Mouse (Mus musculus): ENCODE results near the gene Pnmal2.
"Not testable (repeated sequence)": the region's sequence is repeated elsewhere in the genome, so short reads cannot be mapped to it uniquely, and the experiment has no call there.

The Pnmal2 gene

DNA sequence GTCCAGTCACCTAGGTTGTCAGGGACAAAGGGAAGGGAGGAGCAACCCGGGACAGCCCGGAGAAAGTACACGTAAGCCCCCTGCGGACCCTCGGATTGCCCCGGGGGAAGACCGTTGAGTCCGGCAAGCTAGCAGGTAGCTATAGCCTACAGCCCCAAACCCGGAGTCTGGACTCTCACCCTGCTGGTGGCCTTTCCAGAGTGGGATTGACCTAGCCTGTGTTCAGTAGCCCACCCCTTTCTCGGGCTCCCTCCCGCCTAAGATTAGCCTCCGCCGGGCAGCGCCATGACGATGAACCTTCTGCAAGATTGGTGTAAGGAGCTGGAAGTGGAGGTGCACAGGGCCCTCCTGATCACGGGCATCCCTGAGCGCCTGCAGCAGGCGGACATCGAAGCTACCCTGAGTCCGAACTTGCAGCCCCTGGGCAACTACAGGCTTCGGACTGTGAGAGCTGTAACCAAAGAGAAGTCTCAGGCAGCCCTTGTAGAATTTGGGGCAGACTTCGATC, 380 bp downstream of the Pnmal2 start:
- DNase-seq (ENCODE audit: low spot score), result no peak

DNA sequence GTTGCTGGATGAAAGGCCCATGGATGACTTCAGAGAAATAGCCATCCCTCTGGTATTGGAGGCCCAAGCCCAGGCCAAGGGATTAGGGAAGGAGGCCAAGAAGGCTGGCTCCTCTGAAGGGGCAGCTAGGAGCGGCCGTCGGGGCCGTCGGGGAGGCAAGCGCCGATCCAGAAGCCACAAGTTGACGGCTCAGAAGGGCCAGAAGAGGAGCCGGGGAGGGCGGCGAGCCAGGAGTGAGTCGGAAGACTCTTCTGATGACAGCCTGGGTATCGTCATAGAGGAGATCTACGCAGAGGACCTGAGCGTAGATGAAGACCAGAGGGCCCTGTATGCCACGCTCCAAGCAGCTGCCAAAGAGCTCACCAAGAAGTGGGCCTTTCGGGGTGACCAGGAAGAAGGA, 937 bp downstream of the Pnmal2 start:
- DNase-seq (ENCODE audit: low spot score), result no peak

DNA sequence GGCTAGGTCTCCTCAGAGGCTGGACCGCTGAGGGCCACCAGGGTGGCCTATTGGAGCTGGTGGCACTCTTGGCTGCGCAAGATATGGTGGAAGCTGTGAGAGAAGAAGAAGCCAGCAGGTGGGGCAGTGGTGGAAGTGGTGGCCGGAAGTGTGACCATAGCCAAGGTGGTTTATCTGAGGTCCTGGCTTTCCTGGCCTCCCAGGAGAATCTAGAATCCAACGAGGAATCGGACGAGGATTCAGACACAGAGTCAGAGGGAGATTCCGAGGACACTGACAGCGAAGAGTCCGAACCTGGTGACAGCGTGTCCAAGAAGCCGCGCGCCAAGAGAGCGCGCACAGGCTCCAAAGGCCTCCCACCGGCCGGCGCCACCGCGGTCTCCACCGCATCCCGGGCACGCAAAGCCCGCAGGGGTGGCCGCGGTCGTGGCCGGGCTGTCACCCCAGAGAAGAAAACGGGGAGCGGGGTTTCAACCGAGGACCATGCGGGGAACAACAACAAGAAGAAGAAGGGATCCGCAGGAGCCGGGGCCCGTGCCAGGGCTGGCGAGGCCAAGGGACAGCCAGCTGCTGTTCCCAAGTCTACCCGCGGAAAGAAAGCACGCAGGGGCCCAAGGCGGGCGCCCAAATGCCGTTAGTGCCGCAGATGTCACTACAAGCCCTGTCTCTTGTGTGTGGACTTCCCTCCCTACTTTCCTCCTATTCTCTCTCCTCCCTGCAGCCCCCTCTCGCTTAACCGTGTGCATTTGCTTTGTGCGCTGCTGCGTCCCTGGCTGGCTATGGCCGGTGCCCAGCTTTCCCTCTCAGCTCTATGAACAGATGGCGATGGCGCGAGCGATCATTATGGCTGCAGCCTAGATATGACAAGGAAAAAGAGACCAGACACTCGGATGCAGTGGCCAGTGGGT, 2.2 kb downstream of the Pnmal2 start:
- DNase-seq (ENCODE audit: low spot score), result no peak

DNA sequence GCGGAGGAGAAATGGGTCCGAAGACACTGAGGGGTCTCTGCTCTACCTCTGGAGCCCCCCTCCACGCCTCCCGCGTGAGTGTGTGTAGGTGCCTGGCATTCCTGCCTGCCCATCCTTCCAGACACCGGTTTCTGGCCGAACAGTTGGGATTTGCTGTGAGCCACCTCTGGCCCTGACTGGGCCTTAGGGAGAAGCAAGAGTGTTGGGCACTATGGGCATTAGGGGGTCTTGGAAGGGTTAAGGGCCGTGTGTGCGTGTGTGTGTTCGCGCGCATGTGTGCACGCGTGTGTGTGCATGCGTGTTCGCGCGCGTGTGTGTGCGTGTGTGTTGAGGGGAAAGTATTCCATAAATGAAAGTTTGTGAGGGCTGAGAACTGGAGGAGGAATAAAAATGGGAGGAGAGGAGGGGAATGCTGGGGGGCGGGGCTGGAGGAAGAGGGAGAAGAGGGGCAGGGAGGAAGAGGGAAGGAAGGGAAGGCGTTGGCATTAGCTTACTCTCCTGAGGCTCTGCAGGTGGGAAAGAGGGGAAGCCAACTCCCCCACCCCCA, 2.9 kb downstream of the Pnmal2 start:
- DNase-seq (ENCODE audit: low spot score), result no peak

DNA sequence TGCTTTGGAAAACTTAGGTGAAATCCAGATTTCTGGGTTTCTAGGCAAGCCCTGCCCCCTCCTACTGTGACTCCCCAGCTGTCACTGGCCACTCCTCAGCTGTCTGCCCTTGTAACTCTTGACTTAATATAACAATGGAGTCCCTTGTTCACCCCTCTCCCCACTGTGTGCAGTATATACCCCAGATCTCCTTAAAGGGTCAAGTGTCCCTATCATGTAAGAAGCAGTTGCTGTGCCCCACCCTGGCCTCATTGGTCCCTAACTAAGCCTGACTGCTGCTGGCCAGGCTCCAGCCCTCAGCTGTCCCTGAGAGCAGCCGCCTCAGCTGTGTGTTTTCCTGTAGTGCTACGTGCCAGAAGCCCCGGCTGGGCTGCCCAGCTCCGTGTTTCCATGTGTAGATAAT, 3.5 kb downstream of the Pnmal2 start:
- no peak for DNase-seq (ENCODE audit: low spot score)

DNA sequence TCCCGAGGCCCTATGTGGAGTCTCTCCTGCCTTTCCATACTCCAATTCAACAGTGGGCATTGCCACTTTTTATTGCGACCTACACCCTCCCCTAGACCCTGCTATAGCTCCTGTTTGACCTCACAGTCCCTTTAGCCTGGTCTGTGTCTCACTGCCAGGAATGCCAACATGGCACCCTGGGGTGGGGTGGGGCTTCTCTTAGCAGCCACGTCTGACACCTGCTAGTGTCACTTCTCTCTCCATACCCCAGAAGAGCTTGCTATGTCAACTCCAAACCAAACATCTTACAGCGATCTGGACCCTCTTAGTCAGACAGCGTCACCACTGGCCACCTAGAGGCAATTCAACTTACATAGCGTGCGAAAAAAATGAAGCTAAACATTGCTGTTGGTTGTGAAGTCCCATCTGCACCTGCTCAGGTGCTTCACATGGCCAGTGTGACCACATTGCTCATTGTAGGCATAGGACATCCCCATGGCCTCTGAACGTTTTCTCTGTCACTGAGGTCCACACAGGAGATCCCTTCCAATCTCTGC, 4.5 kb downstream of the Pnmal2 start:
- no peak for DNase-seq (ENCODE audit: low spot score)

DNA sequence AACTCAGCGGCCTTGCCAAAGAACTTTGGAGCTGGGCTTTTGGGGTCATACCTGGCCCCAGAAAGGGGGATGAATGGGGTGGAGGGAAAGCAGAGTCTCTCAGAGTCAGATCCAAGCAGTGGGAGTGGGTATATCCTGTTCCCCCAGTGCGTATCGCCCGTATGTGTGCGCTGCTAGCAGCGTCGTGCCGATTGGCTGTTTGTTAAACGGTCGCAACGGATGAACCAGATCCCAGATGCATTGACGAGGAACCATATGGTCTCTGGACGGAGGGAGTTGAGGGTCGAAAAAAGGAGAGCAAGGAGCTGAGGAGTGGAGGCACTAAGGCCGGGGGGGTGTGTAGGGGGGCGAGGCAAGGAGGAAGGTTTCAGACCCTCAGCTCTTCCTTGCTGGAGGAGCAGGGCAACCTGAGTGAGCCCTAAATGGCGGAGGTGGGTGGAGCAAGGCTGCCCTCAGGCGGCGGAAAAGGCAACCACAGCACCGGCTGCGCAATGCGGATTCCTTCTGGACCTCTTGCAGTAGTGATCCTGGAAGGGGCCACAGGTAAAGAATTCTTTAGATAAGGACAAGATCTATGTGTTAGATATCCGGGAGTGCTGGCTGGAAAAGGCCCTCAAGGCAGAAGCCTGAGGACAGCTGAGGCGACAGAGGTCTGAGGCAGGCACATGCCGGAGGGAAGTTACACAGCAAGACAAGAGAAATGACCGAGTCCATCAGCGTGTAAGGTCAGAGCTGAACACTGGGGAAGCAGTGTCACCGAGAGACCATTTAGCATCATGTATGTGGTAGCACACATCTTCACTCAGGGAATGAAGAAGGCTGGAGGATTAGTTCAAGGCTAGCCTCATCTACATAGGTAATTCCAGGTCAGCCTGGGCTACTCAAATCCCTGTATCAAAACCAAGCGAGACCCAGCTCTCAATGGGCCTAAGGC, 5.7 kb downstream of the Pnmal2 start:
- peak; percentile 77 for DNase-seq (ENCODE audit: low spot score)

DNA sequence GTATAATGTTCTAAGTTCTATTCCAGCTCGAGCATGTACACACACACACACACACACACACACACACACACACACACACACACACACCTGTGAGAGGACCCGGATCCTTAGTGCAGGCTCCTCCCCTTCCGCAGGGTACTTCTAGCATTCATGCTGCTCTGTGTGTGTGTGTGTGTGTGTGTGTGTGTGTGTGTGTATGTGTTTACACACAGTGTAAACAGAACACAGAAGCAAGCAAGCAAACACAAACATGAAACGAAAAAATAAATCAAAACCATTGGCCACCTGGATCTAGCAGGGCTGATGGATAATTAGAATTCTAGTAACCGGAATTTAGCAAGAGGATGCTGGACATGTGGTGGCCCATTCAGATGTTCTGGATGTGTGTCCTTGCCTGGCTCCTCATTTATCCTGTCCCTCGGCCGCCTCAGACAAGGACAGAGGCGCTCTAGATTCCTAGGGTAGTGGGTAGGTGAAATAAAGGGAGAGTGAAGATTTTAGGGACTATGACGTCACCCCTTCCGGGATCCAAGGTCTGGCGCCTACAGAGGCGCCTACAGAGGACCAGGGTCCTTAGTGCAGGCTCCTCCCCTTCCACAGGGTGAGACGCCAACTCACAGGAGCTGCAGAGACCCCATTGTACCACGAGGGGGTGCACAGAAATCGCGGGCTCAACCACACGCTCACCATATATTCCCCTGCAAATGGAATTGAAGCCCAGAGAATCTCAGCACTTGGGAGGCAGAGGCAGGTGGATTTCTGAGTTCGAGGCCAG, 6.6 kb downstream of the Pnmal2 start:
- DNase-seq (ENCODE audit: low spot score), result peak; percentile 83

DNA sequence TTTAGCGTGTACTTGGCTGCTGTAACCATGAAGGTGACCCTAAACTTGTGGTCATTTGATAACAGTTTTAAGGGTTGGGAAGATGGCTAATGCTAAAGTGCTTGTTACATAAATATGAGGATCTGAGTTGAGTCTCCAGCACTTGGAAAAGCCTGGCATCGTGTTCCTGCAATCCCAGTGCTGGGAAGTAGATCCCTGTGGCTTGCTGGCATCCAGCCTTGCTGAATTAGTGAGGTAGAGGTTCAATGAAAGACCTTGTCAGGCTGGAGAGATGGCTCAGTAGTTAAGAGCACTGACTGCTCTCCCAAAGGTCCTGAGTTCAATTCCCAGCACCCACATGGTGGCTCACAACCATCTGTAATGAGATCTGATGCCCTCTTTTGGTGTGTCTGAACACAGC, 9.3 kb downstream of the Pnmal2 start:
- DNase-seq (ENCODE audit: low spot score), result not testable (repeated sequence)

DNA sequence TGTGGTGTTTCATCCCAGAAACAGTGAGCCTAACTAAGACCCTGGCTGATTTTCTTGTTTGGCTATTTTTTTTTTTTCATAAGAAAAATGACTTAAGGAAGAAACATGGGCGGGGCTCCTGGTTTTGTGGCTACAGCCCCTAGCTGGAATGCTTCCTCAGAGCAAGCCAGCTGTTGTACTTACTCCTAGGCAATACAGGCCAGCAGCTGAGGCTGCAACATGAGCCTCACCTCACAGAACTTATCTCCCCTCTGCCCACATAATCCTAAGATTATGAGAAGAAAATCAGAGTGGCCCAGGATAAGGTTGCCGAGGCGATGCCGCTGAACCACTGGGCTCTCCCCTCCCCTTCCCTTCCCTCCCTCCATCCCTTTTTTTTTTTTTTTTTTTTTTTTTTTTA, 11.2 kb downstream of the Pnmal2 start:
- no peak for DNase-seq (ENCODE audit: low spot score)

DNA sequence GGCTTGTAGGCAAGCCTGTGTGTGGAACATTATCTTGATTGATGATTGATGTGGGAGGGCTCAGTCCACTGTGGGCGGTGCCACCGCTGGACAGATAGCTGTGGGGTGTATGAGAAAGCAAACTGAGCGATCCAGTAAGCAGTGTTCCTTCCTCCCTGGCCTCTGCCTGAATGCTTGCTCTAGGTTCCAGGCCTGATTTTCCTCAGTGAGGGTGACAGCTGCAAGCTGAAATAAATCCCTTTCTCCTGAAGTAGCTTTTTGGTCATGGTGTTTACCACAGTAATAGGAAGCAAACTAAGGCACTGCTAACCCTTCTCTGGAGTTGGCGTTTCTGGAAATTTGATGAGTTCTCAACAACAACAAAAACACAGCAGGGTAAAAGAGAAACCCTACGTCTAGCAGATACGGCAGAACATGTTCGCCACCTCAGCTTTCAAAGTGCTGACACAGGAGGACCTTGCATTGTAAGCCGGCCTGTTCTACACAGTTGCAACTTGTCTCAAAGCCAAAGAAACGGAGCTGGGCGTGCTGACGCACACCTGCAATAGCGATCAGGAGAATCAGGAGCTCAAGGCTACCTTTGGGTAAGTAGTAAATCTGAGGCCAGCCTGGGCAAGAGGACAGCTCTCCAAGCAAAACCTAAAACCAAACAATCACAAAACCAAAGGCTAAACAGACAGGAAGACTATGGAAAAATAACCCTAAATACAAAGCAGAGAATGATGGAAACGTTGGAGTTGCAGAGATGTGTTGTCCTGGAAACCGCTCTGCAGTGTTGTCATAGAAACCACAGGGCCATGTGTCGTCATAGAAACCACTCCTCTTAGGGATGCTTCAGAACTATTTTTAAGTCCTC, 12.2 kb downstream of the Pnmal2 start:
- no peak for DNase-seq (ENCODE audit: low spot score)

DNA sequence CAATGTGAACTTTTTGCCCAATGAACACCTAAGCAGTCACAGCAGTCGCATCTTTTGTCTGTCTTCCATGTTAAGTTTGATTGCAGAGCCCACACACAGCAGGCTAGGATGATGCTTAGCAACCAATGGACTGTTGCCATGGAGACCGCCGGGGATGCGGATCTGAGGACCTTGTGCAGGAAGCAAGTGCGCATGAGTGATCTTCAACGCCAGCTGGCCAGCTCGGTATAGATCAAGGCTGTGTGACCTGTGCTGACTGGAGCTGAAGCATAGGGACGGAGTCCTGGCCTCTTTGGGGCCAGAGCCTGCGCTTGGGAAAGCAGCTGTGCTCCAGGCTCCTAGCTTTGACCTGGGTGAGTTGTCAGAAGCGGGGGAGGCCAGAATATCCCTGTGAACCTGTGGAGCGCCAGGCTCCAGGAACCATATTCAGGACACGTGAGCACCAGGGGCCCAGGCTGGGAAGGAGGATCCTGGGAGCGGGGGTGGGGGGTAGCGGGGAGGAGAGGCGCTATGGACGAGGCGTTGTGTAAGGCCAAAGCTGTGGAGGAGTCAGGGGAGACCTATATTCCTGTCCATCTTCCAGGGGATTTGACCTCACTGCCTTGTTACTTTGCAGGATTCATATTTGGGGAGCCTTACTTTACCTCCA, 15.2 kb downstream of the Pnmal2 start, which contains the start of gene Pnmal1:
Gene Pnmal1 (plus strand): TSS at position 141 of the 649 bp plus-strand sequence.
- peak; percentile 91 for DNase-seq (ENCODE audit: low spot score)

DNA sequence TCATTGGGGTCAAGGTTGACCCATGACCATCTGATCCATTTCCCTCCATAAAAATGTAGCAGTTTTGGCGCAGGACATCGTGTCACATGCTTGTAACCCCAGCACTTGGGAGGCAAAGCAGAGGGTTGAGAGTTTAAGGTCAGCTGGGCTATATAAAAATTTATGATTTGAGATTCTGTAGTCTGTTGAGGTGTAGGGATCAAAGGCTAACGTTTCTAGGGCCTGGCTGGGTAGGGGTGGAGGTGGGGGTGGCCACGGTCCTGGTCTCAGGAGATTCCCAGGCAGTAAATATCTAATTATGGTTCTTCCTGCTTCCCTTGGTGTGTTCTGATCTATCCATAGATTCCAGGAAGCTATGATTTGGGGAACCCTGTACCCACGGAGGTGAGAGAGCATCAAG, 17.2 kb downstream of the Pnmal2 start:
- DNase-seq (ENCODE audit: low spot score), result no peak

DNA sequence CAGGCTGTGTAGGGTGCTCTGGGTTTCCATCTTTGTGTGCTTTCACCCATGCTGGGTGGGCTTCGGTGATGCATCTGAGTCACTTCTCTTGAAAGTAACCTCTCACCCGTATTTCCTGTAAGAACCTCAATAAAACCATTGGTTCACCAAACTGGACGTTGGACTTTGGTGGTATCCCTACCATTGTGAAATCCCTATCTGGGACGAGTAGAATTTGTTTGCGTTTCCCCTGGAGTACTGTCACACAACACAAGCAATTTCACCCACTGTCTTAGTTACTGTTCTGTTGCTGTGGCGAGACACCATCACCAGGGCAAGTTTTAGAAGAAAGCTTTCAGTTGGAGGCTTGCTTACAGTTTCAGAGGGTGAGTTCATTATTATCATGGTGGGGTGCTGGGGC, 23.9 kb downstream of the Pnmal2 start:
- DNase-seq (ENCODE audit: low spot score), result no peak

DNA sequence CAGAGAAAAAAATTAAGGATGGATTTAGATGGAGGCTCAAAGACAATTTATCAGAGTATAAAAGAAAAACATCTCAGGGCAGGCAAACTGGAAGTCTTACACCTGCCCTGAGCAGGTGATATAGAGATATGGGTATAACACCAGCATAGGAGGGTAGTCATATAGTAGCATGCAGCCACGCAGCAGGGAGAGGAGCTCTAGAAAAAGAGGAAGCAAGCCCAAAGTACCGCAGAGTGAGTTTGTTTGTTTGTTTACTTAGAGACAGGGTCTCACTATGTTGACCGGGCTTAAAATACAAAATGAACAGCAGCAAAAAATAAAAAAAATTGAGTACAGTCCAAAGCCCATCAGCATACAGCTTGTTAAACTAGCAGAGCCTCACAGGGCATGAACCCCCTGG, 26.7 kb downstream of the Pnmal2 start:
- DNase-seq (ENCODE audit: low spot score), result no peak

DNA sequence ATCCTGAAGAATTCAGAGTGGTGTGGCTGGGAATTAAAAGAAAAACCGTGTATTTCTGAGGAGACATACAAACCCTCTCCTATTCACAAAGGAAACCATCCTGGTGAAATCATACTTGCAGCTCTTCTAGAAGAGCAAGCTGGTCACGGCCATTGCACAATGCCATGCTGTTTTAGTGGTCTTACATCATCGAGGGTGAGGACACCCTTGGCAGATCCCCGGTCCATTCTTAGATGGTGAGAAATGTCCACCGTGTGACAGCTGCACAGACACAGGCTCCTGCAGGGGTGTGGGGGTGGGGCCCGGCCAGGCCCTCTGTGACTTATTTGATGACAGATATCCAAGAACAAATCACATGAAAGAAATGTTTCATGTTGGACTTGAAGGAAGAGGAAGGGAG, 29.5 kb downstream of the Pnmal2 start:
- DNase-seq (ENCODE audit: low spot score), result peak; percentile 66

DNA sequence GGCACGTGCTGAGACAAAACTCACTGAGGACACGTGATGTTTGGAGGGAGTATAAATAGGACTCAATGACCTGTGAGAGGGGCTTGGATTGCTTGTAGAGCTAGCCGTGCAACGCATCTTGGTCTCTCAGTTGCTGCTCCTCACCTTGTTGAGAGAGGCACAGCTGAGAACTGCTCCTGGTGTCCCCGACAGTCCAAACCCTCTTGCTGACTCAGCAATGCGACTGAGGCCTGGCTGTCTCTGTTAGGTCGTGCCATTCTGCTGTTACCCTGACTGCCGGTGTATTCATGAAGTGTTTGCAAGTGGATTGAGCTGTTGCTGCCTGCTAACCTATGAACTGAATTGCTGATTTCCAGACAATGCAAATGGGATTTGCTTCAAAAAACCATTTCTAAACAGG, 31.8 kb downstream of the Pnmal2 start:
- DNase-seq (ENCODE audit: low spot score), result no peak

DNA sequence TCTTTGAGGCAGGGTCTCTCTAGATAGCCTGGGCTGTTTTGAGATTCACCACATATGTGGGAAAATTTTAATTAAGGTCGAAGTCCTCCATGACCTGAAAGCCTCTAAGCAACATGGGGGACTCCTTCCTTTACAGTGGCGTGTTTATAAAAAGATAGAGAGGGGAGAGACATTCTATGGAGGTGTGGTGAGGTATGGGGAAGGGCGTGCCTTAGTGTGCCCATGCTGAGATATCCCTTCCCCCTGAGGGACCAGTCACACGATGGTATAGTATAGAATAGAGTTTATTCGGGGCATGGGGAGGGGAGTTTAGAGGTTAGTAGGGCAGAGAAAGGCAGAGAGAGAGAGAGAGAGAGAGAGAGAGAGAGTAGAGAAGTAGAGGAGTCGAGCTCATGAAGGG, 33.7 kb downstream of the Pnmal2 start:
- no peak for DNase-seq (ENCODE audit: low spot score)

DNA sequence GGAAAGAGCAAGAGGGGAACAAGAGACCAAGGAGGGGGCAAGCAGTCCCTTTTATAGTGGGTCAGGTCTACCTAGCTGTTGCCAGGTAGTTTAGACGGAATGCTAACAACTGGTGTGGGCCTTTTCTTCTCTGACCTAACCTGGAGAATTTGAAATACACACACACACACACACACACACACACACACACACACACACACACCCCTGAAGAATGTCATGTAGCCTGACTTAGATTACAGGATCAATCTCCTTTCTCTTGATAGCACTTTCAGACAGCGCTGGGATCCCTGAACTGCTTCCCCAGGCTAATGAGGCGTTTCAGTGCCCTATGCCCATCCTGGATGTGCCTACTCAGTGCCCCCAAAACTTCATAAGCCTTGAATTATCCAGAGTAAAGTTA, 34.1 kb downstream of the Pnmal2 start:
- no peak for DNase-seq (ENCODE audit: low spot score)

DNA sequence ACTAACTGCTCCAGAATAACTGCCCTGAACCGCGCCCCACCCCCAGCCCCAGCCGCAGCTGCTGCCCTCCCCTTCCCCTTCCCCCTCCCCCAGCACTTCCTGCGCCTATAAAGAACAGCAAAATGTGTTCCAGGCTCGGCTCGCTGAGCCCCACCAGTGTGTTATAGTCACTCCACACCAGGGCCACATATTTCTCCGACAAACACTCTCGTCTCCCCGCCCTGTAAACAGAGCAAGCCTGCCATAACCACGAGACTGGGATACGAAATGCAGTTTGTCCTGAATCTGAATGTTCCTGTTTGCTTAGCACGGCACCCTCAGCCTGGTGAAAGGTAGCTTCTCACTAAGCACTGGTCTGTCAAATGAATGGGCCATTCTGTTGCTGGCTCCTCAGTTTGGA, 35.9 kb downstream of the Pnmal2 start:
- no peak for DNase-seq (ENCODE audit: low spot score)
